Mouse (Mus musculus) stomach, embryonic 14.5 days (tissue): ENCODE measurements around the gene Zic1. TPM values are rescaled to one million over a fixed set of nuclear protein-coding genes. Genes with fewer than 3 reads are reported as not detected.

Experiments
- ATAC-seq: fragments of 200-750 bp; cut with Nextera tagmentation; 2 replicates; pipeline ENCODE4 v1.8.0; 2017; ENCODE audit warnings: low read depth, moderate TSS enrichment; ENCODE audit not compliant: insufficient number of reproducible peaks, insufficient read depth, low FRiP score
- H3K27ac ChIP-seq: fragments of 300-500 bp; sonication (generic); 2 replicates; pipeline ENCODE4 v1.5.1; 2014; ENCODE audit warnings: mild to moderate bottlenecking, low read length, moderate library complexity, mixed read lengths
- H3K27me3 ChIP-seq: fragments of 300-500 bp; sonication (generic); 2 replicates; pipeline ENCODE4 v1.6.1; 2014; ENCODE audit warnings: low read length, control low read depth, mixed read lengths; ENCODE audit not compliant: control insufficient read depth, insufficient read depth
- H3K36me3 ChIP-seq: fragments of 300-500 bp; sonication (generic); 2 replicates; pipeline ENCODE4 v1.6.1; 2014; ENCODE audit warnings: mild to moderate bottlenecking, control low read depth, low read length, moderate library complexity, mixed read lengths; ENCODE audit not compliant: control insufficient read depth, insufficient read depth
- H3K4me1 ChIP-seq: fragments of 300-500 bp; sonication (generic); 2 replicates; pipeline ENCODE4 v1.6.1; 2014; ENCODE audit warnings: low read length, control low read depth, mixed read lengths; ENCODE audit not compliant: control insufficient read depth, insufficient read depth
- H3K4me2 ChIP-seq: fragments of 300-500 bp; sonication (generic); replicated peaks from 2 replicates; pipeline ENCODE4 v1.6.1; 2014; ENCODE audit warnings: low read depth, low read length, control low read depth
- H3K4me3 ChIP-seq: fragments of 300-500 bp; sonication (generic); 2 replicates; pipeline ENCODE4 v1.5.1; 2014; ENCODE audit warnings: low read depth, low read length, control low read depth
- H3K9ac ChIP-seq: fragments of 300-500 bp; sonication (generic); replicated peaks from 2 replicates; pipeline ENCODE4 v1.6.1; 2014; ENCODE audit warnings: low read depth, mild to moderate bottlenecking, control low read depth, low read length, moderate library complexity, mixed read lengths
- H3K9me3 ChIP-seq: fragments of 300-500 bp; sonication (generic); 2 replicates; pipeline ENCODE4 v1.6.1; 2016; ENCODE audit warnings: low read depth, low read length, control low read depth; ENCODE audit not compliant: control insufficient read depth
- WGBS: fragments of 180-500 bp; shearing (Covaris S2); extraction: QIAGEN DNeasy Blood & Tissue Kit; methylation state at CpG from one replicate; pipeline ENCODE4 v1.1.7; 2014; 5-methylcytosine and 5-hydroxymethylcytosine counted together
- polyA plus RNA-seq: library from polyadenylated mRNA; unstranded; fragments of >200 nt; fragmentation: Nextera tagmentation; extraction: Ambion mirVana; gene quantifications from 2 replicates; pipeline ENCODE4 v1.2.1, GENCODE M21; 2014

Zic1 gene
- polyA plus RNA-seq, 1 experiment from 2014 or later: not detected

- Histone ChIP-seq H3K27ac (no peak overlapping the region), H3K4me3 (no peak overlapping the region), H3K9ac (no peak overlapping the region), H3K4me2 (no peak overlapping the region), H3K4me1 (no peaks in the 10 kb centered on the region), H3K27me3 (peaks cover 80% of the 10 kb centered on the region), H3K36me3 (no peaks in the 10 kb centered on the region), H3K9me3 (no peaks in the 10 kb centered on the region)
- WGBS: 8% methylated on average over 8 of the region's 8 CpGs
- ATAC-seq: no peak
Measured at GRCm38 (mm10) chr9:91400482-91401093, 35.0 kb upstream of the Zic1 start.

- Histone ChIP-seq H3K4me3 (no peak overlapping the region), H3K27me3 (peaks cover 80% of the 10 kb centered on the region), H3K4me1 (no peaks in the 10 kb centered on the region), H3K9me3 (no peaks in the 10 kb centered on the region), H3K36me3 (no peaks in the 10 kb centered on the region), H3K9ac (no peak overlapping the region), H3K27ac (no peak overlapping the region), H3K4me2 (no peak overlapping the region)
- ATAC-seq: no peak
- WGBS: 17% methylated on average over 7 of the region's 7 CpGs
Measured at GRCm38 (mm10) chr9:91399976-91400375, 34.4 kb upstream of the Zic1 start.

GRCm38 (mm10) chr9:91395066-91395772 is 29.6 kb upstream of the Zic1 start:
- Histone ChIP-seq H3K4me2 (no peak overlapping the region), H3K4me1 (no peaks in the 10 kb centered on the region), H3K4me3 (no peak overlapping the region), H3K27ac (no peak overlapping the region), H3K27me3 (peaks cover 83% of the 10 kb centered on the region), H3K9ac (no peak overlapping the region), H3K9me3 (no peaks in the 10 kb centered on the region), H3K36me3 (no peaks in the 10 kb centered on the region)
- no peak for ATAC-seq
- 6% methylated on average over 14 of the region's 14 CpGs for WGBS

GRCm38 (mm10) chr9:91394211-91394646 is 28.6 kb upstream of the Zic1 start:
- no peak for ATAC-seq
- Histone ChIP-seq H3K4me3 (no peak overlapping the region), H3K27ac (no peak overlapping the region), H3K9ac (no peak overlapping the region), H3K36me3 (no peaks in the 10 kb centered on the region), H3K9me3 (no peaks in the 10 kb centered on the region), H3K4me1 (no peaks in the 10 kb centered on the region), H3K4me2 (no peak overlapping the region), H3K27me3 (peaks cover 83% of the 10 kb centered on the region)
- 3% methylated on average over 14 of the region's 14 CpGs for WGBS

GRCm38 (mm10) chr9:91393376-91394068 is 27.9 kb upstream of the Zic1 start:
- Histone ChIP-seq H3K36me3 (no peaks in the 10 kb centered on the region), H3K27ac (no peak overlapping the region), H3K9me3 (no peaks in the 10 kb centered on the region), H3K4me1 (no peaks in the 10 kb centered on the region), H3K9ac (no peak overlapping the region), H3K27me3 (peaks cover 81% of the 10 kb centered on the region), H3K4me2 (no peak overlapping the region), H3K4me3 (no peak overlapping the region)
- WGBS: 5% methylated on average over 8 of the region's 8 CpGs
- no peak for ATAC-seq

GRCm38 (mm10) chr9:91388173-91388572 is 22.6 kb upstream of the Zic1 start:
- Histone ChIP-seq H3K4me3 (no peak overlapping the region), H3K9ac (no peak overlapping the region), H3K4me1 (no peaks in the 10 kb centered on the region), H3K36me3 (no peaks in the 10 kb centered on the region), H3K4me2 (no peak overlapping the region), H3K27ac (no peak overlapping the region), H3K27me3 (peaks cover 82% of the 10 kb centered on the region), H3K9me3 (no peaks in the 10 kb centered on the region)
- no peak for ATAC-seq
- 5% methylated on average over 4 of the region's 4 CpGs for WGBS

GRCm38 (mm10) chr9:91387740-91388080 is 22.1 kb upstream of the Zic1 start:
- ATAC-seq: no peak
- no peaks in the 10 kb centered on the region for H3K36me3 ChIP-seq
- no peak overlapping the region for H3K4me3 ChIP-seq
- 2% methylated on average over 5 of the region's 5 CpGs for WGBS
- no peaks in the 10 kb centered on the region for H3K4me1 ChIP-seq
- H3K4me2 ChIP-seq: no peak overlapping the region
- H3K9ac ChIP-seq: no peak overlapping the region
- no peak overlapping the region for H3K27ac ChIP-seq
- H3K27me3 ChIP-seq: peaks cover 78% of the 10 kb centered on the region
- no peaks in the 10 kb centered on the region for H3K9me3 ChIP-seq

- ATAC-seq: no peak
Measured at GRCm38 (mm10) chr9:91386891-91387739, 21.5 kb upstream of the Zic1 start.

More at GRCm38 (mm10) chr9:91386891-91387739, 21.5 kb upstream of the Zic1 start:
- Histone ChIP-seq H3K9ac (no peak overlapping the region), H3K4me1 (no peaks in the 10 kb centered on the region), H3K9me3 (no peaks in the 10 kb centered on the region), H3K27me3 (peaks cover 74% of the 10 kb centered on the region), H3K4me3 (no peak overlapping the region), H3K4me2 (no peak overlapping the region), H3K36me3 (no peaks in the 10 kb centered on the region), H3K27ac (no peak overlapping the region)
- WGBS: 2% methylated on average over 31 of the region's 31 CpGs
